Mouse (Mus musculus) stomach, embryonic 14.5 days (tissue): Measurements from ENCODE around the gene Ppl. TPM values are rescaled to one million over a fixed set of nuclear protein-coding genes. Genes with fewer than 3 reads are reported as not detected.
A peak's percentile ranks its signal among the peaks of the same experiment; 100 is the strongest.

ENCODE experiments used
- ATAC-seq: fragments of 200-750 bp; cut with Nextera tagmentation; 2 replicates; pipeline ENCODE4 v1.8.0; 2017; ENCODE audit warnings: low read depth, moderate TSS enrichment; ENCODE audit not compliant: insufficient number of reproducible peaks, insufficient read depth, low FRiP score
- H3K27ac ChIP-seq: fragments of 300-500 bp; sonication (generic); 2 replicates; pipeline ENCODE4 v1.5.1; 2014; ENCODE audit warnings: mild to moderate bottlenecking, low read length, moderate library complexity, mixed read lengths
- H3K27me3 ChIP-seq: fragments of 300-500 bp; sonication (generic); 2 replicates; pipeline ENCODE4 v1.6.1; 2014; ENCODE audit warnings: low read length, control low read depth, mixed read lengths; ENCODE audit not compliant: control insufficient read depth, insufficient read depth
- H3K36me3 ChIP-seq: fragments of 300-500 bp; sonication (generic); 2 replicates; pipeline ENCODE4 v1.6.1; 2014; ENCODE audit warnings: mild to moderate bottlenecking, control low read depth, low read length, moderate library complexity, mixed read lengths; ENCODE audit not compliant: control insufficient read depth, insufficient read depth
- H3K4me1 ChIP-seq: fragments of 300-500 bp; sonication (generic); 2 replicates; pipeline ENCODE4 v1.6.1; 2014; ENCODE audit warnings: low read length, control low read depth, mixed read lengths; ENCODE audit not compliant: control insufficient read depth, insufficient read depth
- H3K4me2 ChIP-seq: fragments of 300-500 bp; sonication (generic); replicated peaks from 2 replicates; pipeline ENCODE4 v1.6.1; 2014; ENCODE audit warnings: low read depth, low read length, control low read depth
- H3K4me3 ChIP-seq: fragments of 300-500 bp; sonication (generic); 2 replicates; pipeline ENCODE4 v1.5.1; 2014; ENCODE audit warnings: low read depth, low read length, control low read depth
- H3K9ac ChIP-seq: fragments of 300-500 bp; sonication (generic); replicated peaks from 2 replicates; pipeline ENCODE4 v1.6.1; 2014; ENCODE audit warnings: low read depth, mild to moderate bottlenecking, control low read depth, low read length, moderate library complexity, mixed read lengths
- H3K9me3 ChIP-seq: fragments of 300-500 bp; sonication (generic); 2 replicates; pipeline ENCODE4 v1.6.1; 2016; ENCODE audit warnings: low read depth, low read length, control low read depth; ENCODE audit not compliant: control insufficient read depth
- WGBS: fragments of 180-500 bp; shearing (Covaris S2); extraction: QIAGEN DNeasy Blood & Tissue Kit; methylation state at CpG from one replicate; pipeline ENCODE4 v1.1.7; 2014; 5-methylcytosine and 5-hydroxymethylcytosine counted together
- polyA plus RNA-seq: library from polyadenylated mRNA; unstranded; fragments of >200 nt; fragmentation: Nextera tagmentation; extraction: Ambion mirVana; gene quantifications from 2 replicates; pipeline ENCODE4 v1.2.1, GENCODE M21; 2014

Ppl gene
- polyA plus RNA-seq, 1 experiment from 2014 or later, result 12.7 TPM

GRCm38 (mm10) chr16:5049182-5049773, 82.9 kb downstream of the Ppl start:
- Histone ChIP-seq H3K4me1 (peaks cover 17% of the 10 kb centered on the region; the same call in 1 of the 2 replicates), H3K4me2 (peak overlapping the region; percentile 89), H3K27ac (peak overlapping the region; percentile 87), H3K9ac (peak overlapping the region; percentile 91), H3K4me3 (peak overlapping the region; percentile 95), H3K36me3 (peaks cover 36% of the 10 kb centered on the region), H3K27me3 (no peaks in the 10 kb centered on the region), H3K9me3 (no peaks in the 10 kb centered on the region)
- WGBS, result under 1% methylated on average over 38 of the region's 38 CpGs
- ATAC-seq, result peak; percentile 51

- H3K4me3 ChIP-seq, result no peak overlapping the region
- no peak for ATAC-seq
- peaks cover 67% of the 10 kb centered on the region for H3K36me3 ChIP-seq
- no peak overlapping the region for H3K9ac ChIP-seq
- no peak overlapping the region for H3K27ac ChIP-seq
- H3K4me2 ChIP-seq, result no peak overlapping the region
- peaks cover 8% of the 10 kb centered on the region; the same call in 1 of the 2 replicates for H3K4me1 ChIP-seq
- WGBS, result 96% methylated on average over 3 of the region's 3 CpGs
- no peaks in the 10 kb centered on the region for H3K9me3 ChIP-seq
- H3K27me3 ChIP-seq, result no peaks in the 10 kb centered on the region
Measured at GRCm38 (mm10) chr16:5045322-5045721, 86.9 kb downstream of the Ppl start.

GRCm38 (mm10) chr16:5036649-5037234, 95.5 kb downstream of the Ppl start:
- Histone ChIP-seq H3K4me3 (no peak overlapping the region), H3K4me2 (no peak overlapping the region), H3K4me1 (no peaks in the 10 kb centered on the region), H3K36me3 (peaks cover 92% of the 10 kb centered on the region), H3K27ac (no peak overlapping the region), H3K9ac (no peak overlapping the region), H3K9me3 (no peaks in the 10 kb centered on the region), H3K27me3 (no peaks in the 10 kb centered on the region)
- ATAC-seq, result no peak
- WGBS, result 83% methylated on average over 5 of the region's 5 CpGs

Other genes starting within 250 kb of the Ppl start
- gene Mgrn1, start 246.2 kb downstream of the Ppl start, polyA plus RNA-seq, result 85.4 and 91.4 TPM in 2 replicates
- 158 and 161 TPM in 2 replicates for gene Nudt16l1, start 193.7 kb downstream of the Ppl start, polyA plus RNA-seq
- 50.3 and 54.1 TPM in 2 replicates for gene Anks3, start 168.2 kb downstream of the Ppl start, polyA plus RNA-seq
- gene Sept12, start 134.6 kb downstream of the Ppl start, polyA plus RNA-seq, result 0.35 TPM in 1 of 2 replicates, not detected in the other
- 38.4 and 38.6 TPM in 2 replicates for gene Smim22, start 125.1 kb downstream of the Ppl start, polyA plus RNA-seq
- 52.3 and 61.9 TPM in 2 replicates for gene Rogdi, start 118.9 kb downstream of the Ppl start, polyA plus RNA-seq
- 76.6 and 81.7 TPM in 2 replicates for gene Glyr1, start 82.6 kb downstream of the Ppl start, polyA plus RNA-seq
- 24.5 and 26.2 TPM in 2 replicates for gene Ubn1, start 82.4 kb downstream of the Ppl start, polyA plus RNA-seq
- 0.06 and 0.13 TPM in 2 replicates for gene Sec14l5, start 14.7 kb upstream of the Ppl start, polyA plus RNA-seq
- 14.0 and 14.5 TPM in 2 replicates for gene Nagpa, start 71.6 kb upstream of the Ppl start, polyA plus RNA-seq
- gene AU021092, start 89.9 kb upstream of the Ppl start, polyA plus RNA-seq, result 3.6 and 4.1 TPM in 2 replicates
- 32.5 and 32.9 TPM in 2 replicates for gene Alg1, start 101.2 kb upstream of the Ppl start, polyA plus RNA-seq
- gene Eef2kmt, start 123.6 kb upstream of the Ppl start, polyA plus RNA-seq, result 35.5 and 36.3 TPM in 2 replicates